Mouse (Mus musculus) T-helper 1 cell (primary cell): Measurements from ENCODE around the gene Chst11.

Experiments used
- in situ Hi-C: fragments of 300-600 bp; cut with MboI, MseI; formaldehyde crosslinking; loops from one replicate; pipeline ENCODE4 v1.15.1; 2025; ENCODE audit warnings: high pct_unique_total_duplicates

Chst11 gene

GRCm38 (mm10) chr10:82990918-82991317, 5.6 kb downstream of the Chst11 start:
- in situ Hi-C loops, result no loop called here

GRCm38 (mm10) chr10:82991756-82992519, 6.6 kb downstream of the Chst11 start:
- in situ Hi-C loops, result no loop called here

GRCm38 (mm10) chr10:82994284-82994683, 9.0 kb downstream of the Chst11 start:
- in situ Hi-C loops, result no loop called here

GRCm38 (mm10) chr10:82997460-82997859, 12.2 kb downstream of the Chst11 start:
- in situ Hi-C loops, result no loop called here

- in situ Hi-C loops, result no loop called here
Observed at GRCm38 (mm10) chr10:83000169-83000568, 14.9 kb downstream of the Chst11 start.

- in situ Hi-C loops, result no loop called here
Observed at GRCm38 (mm10) chr10:83000721-83001120, 15.4 kb downstream of the Chst11 start.

- in situ Hi-C loops, result no loop called here
Observed at GRCm38 (mm10) chr10:83003899-83004298, 18.6 kb downstream of the Chst11 start.

GRCm38 (mm10) chr10:83004389-83004788, 19.1 kb downstream of the Chst11 start:
- in situ Hi-C loops, result no loop called here

GRCm38 (mm10) chr10:83005003-83005402, 19.7 kb downstream of the Chst11 start:
- in situ Hi-C loops, result no loop called here

GRCm38 (mm10) chr10:83006258-83006657, 21.0 kb downstream of the Chst11 start:
- in situ Hi-C loops, result no loop called here

- in situ Hi-C loops, result no loop called here
Observed at GRCm38 (mm10) chr10:83013984-83014383, 28.7 kb downstream of the Chst11 start.

GRCm38 (mm10) chr10:83015919-83016318, 30.6 kb downstream of the Chst11 start:
- in situ Hi-C loops, result no loop called here

- in situ Hi-C loops, result no loop called here
Observed at GRCm38 (mm10) chr10:83016779-83017178, 31.5 kb downstream of the Chst11 start.

- in situ Hi-C loops, result no loop called here
Observed at GRCm38 (mm10) chr10:83017760-83018498, 32.6 kb downstream of the Chst11 start.

- in situ Hi-C loops, result no loop called here
Observed at GRCm38 (mm10) chr10:83018521-83018920, 33.2 kb downstream of the Chst11 start.

- in situ Hi-C loops, result no loop called here
Observed at GRCm38 (mm10) chr10:83019497-83020270, 34.4 kb downstream of the Chst11 start.

- in situ Hi-C loops, result no loop called here
Observed at GRCm38 (mm10) chr10:83022616-83023015, 37.3 kb downstream of the Chst11 start.

- in situ Hi-C loops, result no loop called here
Observed at GRCm38 (mm10) chr10:83026174-83026573, 40.9 kb downstream of the Chst11 start.

- in situ Hi-C loops, result no loop called here
Observed at GRCm38 (mm10) chr10:83027673-83028072, 42.4 kb downstream of the Chst11 start.

GRCm38 (mm10) chr10:83030103-83030661, 44.9 kb downstream of the Chst11 start:
- in situ Hi-C loops, result no loop called here

- in situ Hi-C loops, result no loop called here
Observed at GRCm38 (mm10) chr10:83030928-83031327, 45.6 kb downstream of the Chst11 start.

GRCm38 (mm10) chr10:83031561-83031960, 46.3 kb downstream of the Chst11 start:
- in situ Hi-C loops, result no loop called here
